Mouse (Mus musculus) heart, embryonic 12.5 days (tissue): Measurements from ENCODE around the gene Pdxdc1. TPM values are rescaled to one million over a fixed set of nuclear protein-coding genes. Genes with fewer than 3 reads are reported as not detected.

Experiments used
- ATAC-seq: fragments of 200-750 bp; cut with Nextera tagmentation; 2 replicates; pipeline ENCODE4 v1.8.0; 2017; ENCODE audit warnings: moderate TSS enrichment, moderate library complexity; ENCODE audit not compliant: insufficient number of reproducible peaks, low FRiP score
- H3K27ac ChIP-seq: fragments of 300-500 bp; sonication (generic); 2 replicates; pipeline ENCODE4 v1.5.1; 2016; ENCODE audit warnings: mild to moderate bottlenecking, moderate library complexity; ENCODE audit not compliant: poor library complexity, severe bottlenecking
- H3K27me3 ChIP-seq: fragments of 300-500 bp; sonication (generic); replicated peaks from 2 replicates; pipeline ENCODE4 v1.6.1; 2016; ENCODE audit warnings: mild to moderate bottlenecking, moderate library complexity
- H3K36me3 ChIP-seq: fragments of 300-500 bp; sonication (generic); 2 replicates; pipeline ENCODE4 v1.6.1; 2016; ENCODE audit warnings: mild to moderate bottlenecking, moderate library complexity
- H3K4me1 ChIP-seq: fragments of 300-500 bp; sonication (generic); replicated peaks from 2 replicates; pipeline ENCODE4 v1.6.1; 2016; ENCODE audit warnings: mild to moderate bottlenecking
- H3K4me2 ChIP-seq: fragments of 300-500 bp; sonication (generic); 2 replicates; pipeline ENCODE4 v1.6.1; 2016; ENCODE audit warnings: mild to moderate bottlenecking, moderate library complexity
- H3K4me3 ChIP-seq: fragments of 300-500 bp; sonication (generic); 2 replicates; pipeline ENCODE4 v1.5.1; 2016; ENCODE audit warnings: mild to moderate bottlenecking
- H3K9ac ChIP-seq: fragments of 300-500 bp; sonication (generic); 2 replicates; pipeline ENCODE4 v1.6.1; 2016; ENCODE audit warnings: mild to moderate bottlenecking, moderate library complexity
- H3K9me3 ChIP-seq: fragments of 300-500 bp; sonication (generic); replicated peaks from 2 replicates; pipeline ENCODE4 v1.6.1; 2016; ENCODE audit warnings: mild to moderate bottlenecking, moderate library complexity
- WGBS: fragments of 180-500 bp; shearing (Covaris S2); methylation state at CpG from one replicate; pipeline ENCODE4 v1.1.7; 2016; 5-methylcytosine and 5-hydroxymethylcytosine counted together
- polyA plus RNA-seq: library from polyadenylated mRNA; unstranded; fragments of >200 nt; fragmentation: Nextera tagmentation; extraction: Ambion mirVana; gene quantifications from 2 replicates; pipeline ENCODE4 v1.2.1, GENCODE M21; 2016

Pdxdc1 gene
- polyA plus RNA-seq, 1 experiment from 2014 or later = 75.6 TPM

DNA sequence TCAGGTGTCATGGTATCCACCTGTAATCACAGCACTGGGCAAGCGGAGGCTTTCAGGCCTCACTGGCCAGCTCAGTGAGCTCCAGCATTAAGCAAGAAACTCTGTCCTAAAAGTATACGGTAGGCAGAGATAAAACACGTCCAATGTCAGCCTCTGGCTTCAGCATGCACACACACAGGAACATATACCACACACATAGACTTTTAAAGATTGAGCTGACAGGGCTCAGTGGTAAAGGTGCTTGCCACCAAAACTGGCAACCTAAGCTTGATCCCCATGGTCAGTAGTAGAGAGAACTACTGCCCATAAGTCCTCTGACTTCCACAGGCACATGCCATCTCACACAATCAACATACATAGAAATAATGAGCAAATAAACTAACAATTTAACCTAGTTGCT is 62.0 kb downstream of the Pdxdc1 start:
- H3K27ac ChIP-seq = no peak overlapping the region
- WGBS = 84% methylated on average over 3 of the region's 3 CpGs
- peaks cover 87% of the 10 kb centered on the region for H3K36me3 ChIP-seq
- no peaks in the 10 kb centered on the region for H3K27me3 ChIP-seq
- ATAC-seq = no peak
- H3K9ac ChIP-seq = no peak overlapping the region
- no peaks in the 10 kb centered on the region for H3K9me3 ChIP-seq
- H3K4me2 ChIP-seq = no peak overlapping the region
- H3K4me3 ChIP-seq = no peak overlapping the region
- H3K4me1 ChIP-seq = no peaks in the 10 kb centered on the region

DNA sequence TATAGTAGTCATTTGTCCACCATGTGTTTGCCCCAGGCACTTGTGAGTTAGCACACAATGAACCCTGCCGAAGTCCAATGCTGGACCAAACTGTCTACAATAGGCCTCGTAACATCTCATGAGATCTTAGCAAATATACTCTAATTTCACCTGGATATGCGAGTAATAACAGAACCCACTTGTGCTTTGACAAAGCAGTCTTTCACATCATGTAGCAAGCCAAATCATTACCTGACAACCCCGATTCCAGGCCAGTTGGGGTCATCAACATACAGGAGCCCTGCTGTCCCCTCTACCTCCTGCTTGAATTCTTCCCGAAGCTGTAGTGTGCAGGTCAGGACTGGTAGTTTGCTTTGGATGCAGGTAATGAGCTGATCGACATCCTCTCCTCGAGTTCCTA is 62.9 kb downstream of the Pdxdc1 start:
- Histone ChIP-seq H3K4me2 (no peak overlapping the region), H3K36me3 (peaks cover 86% of the 10 kb centered on the region), H3K4me1 (no peaks in the 10 kb centered on the region), H3K4me3 (no peak overlapping the region), H3K27me3 (no peaks in the 10 kb centered on the region), H3K9ac (no peak overlapping the region), H3K27ac (no peak overlapping the region), H3K9me3 (no peaks in the 10 kb centered on the region)
- no peak for ATAC-seq
- WGBS = 88% methylated on average over 7 of the region's 7 CpGs

DNA sequence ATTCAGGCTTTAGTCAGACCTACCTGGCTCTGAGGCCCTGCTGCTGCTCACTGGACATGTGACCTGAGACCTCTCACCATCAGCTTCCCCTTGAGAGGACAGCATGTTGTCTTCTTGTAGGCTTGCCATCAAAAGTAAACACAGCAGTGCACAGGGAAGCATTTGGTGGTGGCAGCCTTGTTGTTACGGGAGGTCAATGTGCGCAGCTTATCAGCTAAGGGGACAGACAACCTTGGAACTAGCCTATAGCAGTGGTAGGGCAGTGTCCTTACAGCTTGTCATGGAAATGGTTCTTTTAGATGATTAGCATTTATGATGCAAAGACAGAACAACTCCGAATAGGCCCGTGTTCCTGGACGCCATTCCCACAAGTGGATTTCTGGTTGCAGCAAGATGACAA is 68.5 kb downstream of the Pdxdc1 start:
- WGBS = 91% methylated on average over 5 of the region's 5 CpGs
- ATAC-seq = no peak
- H3K4me3 ChIP-seq = no peak overlapping the region

DNA sequence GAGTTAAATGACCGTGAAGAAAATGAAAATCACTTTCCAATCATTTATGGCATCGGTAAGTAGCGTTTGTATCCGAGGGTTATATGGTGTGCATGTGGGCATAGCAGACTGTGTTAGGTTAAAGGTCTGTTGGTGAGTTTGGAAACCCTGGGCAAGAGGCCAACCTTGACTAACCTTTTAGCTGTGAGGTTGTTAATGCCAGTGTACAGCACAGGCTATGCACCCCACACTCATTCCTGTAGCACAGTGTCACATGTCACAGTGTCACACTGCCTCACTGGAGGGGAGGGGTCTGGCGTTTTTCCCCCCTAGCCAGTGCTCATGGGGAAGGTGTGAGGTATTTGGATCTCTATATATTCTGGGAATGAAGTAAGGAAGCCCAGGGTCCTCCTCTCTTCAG is 71.3 kb downstream of the Pdxdc1 start:
- ATAC-seq = no peak
- Histone ChIP-seq H3K4me1 (0 out of 2 replicates have a peak, but pooled peaks cover under 1% of the 10 kb centered on the region), H3K27me3 (no peaks in the 10 kb centered on the region), H3K36me3 (peaks cover 90% of the 10 kb centered on the region), H3K4me3 (no peak overlapping the region), H3K9me3 (no peaks in the 10 kb centered on the region), H3K4me2 (no peak overlapping the region), H3K27ac (no peak overlapping the region), H3K9ac (no peak overlapping the region)
- WGBS = 85% methylated on average over 5 of the region's 5 CpGs

More for the DNA sequence above, 68.5 kb downstream of the Pdxdc1 start:
- Histone ChIP-seq H3K27me3 (no peaks in the 10 kb centered on the region), H3K9ac (no peak overlapping the region), H3K36me3 (peaks cover 94% of the 10 kb centered on the region), H3K4me1 (no peaks in the 10 kb centered on the region), H3K27ac (no peak overlapping the region), H3K4me2 (no peak overlapping the region), H3K9me3 (no peaks in the 10 kb centered on the region)

DNA sequence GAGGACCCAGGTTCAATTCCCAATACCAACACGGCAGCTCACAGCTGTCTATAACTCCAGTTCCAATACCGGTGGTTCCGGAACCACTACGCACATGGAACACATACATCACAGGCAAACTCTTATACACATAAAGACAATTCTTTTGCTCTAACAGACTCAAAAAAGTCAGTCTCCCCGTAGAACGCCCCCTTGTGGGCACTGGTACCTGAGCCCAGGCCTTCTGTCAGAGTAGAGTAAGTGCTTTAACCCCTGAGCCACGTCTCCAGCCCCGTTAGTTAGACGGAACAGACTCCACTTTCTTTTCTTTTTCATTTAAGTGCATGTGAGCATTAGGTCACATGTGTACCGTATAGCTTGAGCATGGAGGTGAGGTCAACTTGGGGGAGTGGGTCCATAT is 72.5 kb downstream of the Pdxdc1 start:
- no peak overlapping the region for H3K4me2 ChIP-seq
- no peak overlapping the region for H3K27ac ChIP-seq
- 91% methylated on average over 10 of the region's 10 CpGs for WGBS
- H3K4me3 ChIP-seq = no peak overlapping the region
- peaks cover 11% of the 10 kb centered on the region for H3K4me1 ChIP-seq
- no peak overlapping the region for H3K9ac ChIP-seq
- peaks cover 78% of the 10 kb centered on the region for H3K36me3 ChIP-seq
- no peaks in the 10 kb centered on the region for H3K27me3 ChIP-seq
- no peaks in the 10 kb centered on the region for H3K9me3 ChIP-seq
- ATAC-seq = no peak

DNA sequence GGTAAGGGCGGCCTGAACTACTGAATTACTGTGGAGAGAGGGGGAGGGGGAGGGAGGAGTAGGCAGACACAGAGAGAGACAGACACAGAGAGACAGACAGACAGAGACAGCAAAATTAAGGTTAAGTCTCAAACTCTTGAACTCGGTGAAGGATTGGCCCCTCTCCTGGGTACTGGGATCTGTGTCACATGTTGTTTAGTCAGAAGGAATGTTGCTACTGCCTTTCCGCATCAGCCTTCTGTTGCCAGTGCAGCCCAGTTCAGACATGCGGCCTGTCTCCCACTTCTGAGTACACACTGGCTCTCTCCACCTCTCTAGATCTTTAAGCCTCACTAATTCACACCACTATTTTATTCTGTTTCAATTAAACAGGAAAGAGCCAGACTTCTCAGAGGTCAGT is 76.4 kb downstream of the Pdxdc1 start:
- Histone ChIP-seq H3K9ac (no peak overlapping the region), H3K27me3 (no peaks in the 10 kb centered on the region), H3K4me2 (no peak overlapping the region), H3K4me3 (no peak overlapping the region), H3K36me3 (peaks cover 48% of the 10 kb centered on the region), H3K27ac (no peak overlapping the region), H3K4me1 (peaks cover 24% of the 10 kb centered on the region), H3K9me3 (no peaks in the 10 kb centered on the region)
- ATAC-seq = no peak
- 73% methylated on average over 4 of the region's 4 CpGs for WGBS

DNA sequence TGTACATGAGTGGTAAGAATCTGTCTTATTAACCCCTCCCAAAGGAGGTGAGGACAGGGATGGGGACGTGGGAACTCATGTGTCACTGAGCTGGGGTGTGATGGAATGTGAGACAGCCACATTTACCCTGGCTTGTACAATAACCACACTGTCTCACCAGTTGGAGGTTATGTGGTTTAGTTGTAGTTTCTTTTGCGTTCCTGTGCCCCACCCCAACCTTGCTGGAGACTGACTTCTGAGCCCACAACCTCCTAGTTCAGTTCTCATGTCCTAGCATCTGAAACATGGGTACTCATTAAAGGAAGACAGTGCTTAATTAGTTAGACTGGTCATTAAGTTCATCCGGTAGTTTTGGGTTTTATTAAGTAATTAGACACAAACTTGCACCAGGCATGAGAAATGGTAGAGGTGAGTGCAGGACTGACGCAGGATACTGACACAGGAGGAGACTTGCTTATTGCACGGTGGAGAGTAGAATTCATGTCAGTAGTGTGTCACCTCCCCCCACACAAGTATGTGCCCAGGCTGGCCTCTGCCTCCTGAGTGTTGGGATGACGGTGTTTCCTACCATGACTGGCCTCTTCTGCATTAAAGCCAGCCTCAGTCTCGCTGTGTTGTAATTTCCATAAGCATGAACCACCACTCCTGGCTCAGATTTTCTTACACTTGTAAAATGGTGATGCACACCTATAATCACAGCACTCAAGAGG is 77.0 kb downstream of the Pdxdc1 start:
- no peaks in the 10 kb centered on the region for H3K9me3 ChIP-seq
- no peak overlapping the region for H3K9ac ChIP-seq
- 66% methylated on average over 7 of the region's 7 CpGs for WGBS
- H3K4me1 ChIP-seq = peaks cover 25% of the 10 kb centered on the region
- H3K36me3 ChIP-seq = peaks cover 46% of the 10 kb centered on the region
- no peak overlapping the region for H3K4me3 ChIP-seq
- ATAC-seq = no peak
- H3K4me2 ChIP-seq = no peak overlapping the region
- H3K27ac ChIP-seq = no peak overlapping the region
- H3K27me3 ChIP-seq = no peaks in the 10 kb centered on the region

DNA sequence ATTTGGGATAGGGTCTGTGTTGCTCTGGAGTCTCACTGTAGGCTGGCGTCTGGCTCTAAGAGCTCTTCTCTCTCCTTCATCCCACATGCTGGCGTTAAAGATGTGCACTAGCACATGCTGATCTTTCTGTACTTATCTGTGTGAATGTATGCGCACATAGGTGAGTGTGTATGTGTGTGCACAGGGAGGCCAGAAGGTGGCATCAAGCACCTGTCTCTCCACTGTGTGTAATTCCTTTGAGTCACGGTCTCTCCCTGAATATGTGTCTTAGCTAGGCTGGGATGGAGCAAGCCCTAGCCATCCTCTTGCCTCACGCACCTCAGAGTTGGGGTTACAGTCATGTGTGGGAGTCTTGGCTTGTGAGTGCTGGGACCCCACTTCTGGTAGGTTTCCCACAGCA is 82.2 kb downstream of the Pdxdc1 start:
- peaks cover 33% of the 10 kb centered on the region for H3K4me1 ChIP-seq
- peaks cover 19% of the 10 kb centered on the region for H3K36me3 ChIP-seq
- peak overlapping the region; percentile 87 for H3K4me2 ChIP-seq
- H3K27ac ChIP-seq = no peak overlapping the region
- H3K9ac ChIP-seq = no peak overlapping the region
- H3K4me3 ChIP-seq = no peak overlapping the region; the same call in 1 of the 2 replicates
- H3K27me3 ChIP-seq = no peaks in the 10 kb centered on the region
- H3K9me3 ChIP-seq = no peaks in the 10 kb centered on the region
- no peak for ATAC-seq
- WGBS = 93% methylated on average over 5 of the region's 5 CpGs

DNA sequence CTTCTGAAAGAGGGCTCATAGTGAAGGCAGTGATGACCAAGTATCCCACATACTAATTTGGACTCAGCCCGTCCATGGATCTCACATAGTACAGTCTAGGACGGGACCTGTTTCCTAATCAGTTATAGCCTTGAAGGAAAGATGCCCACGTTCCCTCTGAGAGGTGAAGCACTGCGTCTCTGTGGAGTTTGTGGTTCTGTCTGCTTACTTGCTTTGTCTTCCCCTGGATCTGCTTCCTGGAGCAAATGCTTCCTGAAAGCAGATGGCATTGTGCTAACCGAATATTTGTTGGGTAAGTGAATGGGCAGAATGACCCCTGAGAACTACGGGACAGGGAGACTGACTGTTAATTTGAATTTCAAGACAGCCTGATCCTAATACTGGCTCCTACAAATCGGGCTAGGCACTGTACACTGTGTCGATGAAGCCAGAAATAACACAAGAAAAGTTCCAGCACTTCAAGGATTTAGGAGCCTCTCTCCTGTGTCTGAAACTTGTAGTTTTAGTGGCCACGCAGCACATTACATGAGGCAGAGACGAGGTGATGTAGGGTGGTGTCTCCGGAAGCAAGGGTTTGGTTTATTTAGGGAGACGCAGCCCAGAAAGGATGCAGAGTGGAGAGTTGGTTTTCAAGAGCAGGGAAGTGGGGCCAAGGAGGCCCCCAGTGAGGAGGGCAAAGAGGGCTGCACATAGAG is 83.0 kb downstream of the Pdxdc1 start:
- WGBS = 30% methylated on average over 12 of the region's 12 CpGs

DNA sequence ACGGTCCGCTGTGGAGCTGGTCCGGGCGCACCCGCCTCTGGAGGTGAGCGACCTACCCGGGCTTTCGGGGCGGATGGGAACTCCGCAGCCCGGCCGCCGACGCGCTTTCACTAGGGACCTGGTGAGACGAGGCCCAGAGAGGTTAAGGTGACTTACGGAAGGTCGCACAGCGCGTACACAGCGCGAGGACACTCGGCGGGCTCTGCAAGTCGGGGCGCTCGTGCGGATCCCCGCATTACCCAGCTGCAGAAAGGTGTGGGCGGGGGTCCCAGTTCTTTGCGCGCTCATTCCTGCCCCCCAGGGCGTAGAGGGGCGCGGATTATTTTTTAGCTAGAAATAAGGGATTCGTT is 83.6 kb downstream of the Pdxdc1 start:
- H3K9me3 ChIP-seq = no peaks in the 10 kb centered on the region
- H3K4me2 ChIP-seq = peak overlapping the region; percentile 87
- no peaks in the 10 kb centered on the region for H3K27me3 ChIP-seq
- H3K4me1 ChIP-seq = peaks cover 28% of the 10 kb centered on the region
- peak overlapping the region; percentile 91 for H3K27ac ChIP-seq
- peak overlapping the region; percentile 84 for H3K4me3 ChIP-seq
- peak overlapping the region; percentile 90 for H3K9ac ChIP-seq
- WGBS = under 1% methylated on average over 36 of the region's 36 CpGs
- ATAC-seq = peak; percentile 60
- H3K36me3 ChIP-seq = peaks cover 26% of the 10 kb centered on the region

More for the DNA sequence above, 83.0 kb downstream of the Pdxdc1 start:
- Histone ChIP-seq H3K27me3 (no peaks in the 10 kb centered on the region), H3K27ac (peak overlapping the region; percentile 91), H3K4me3 (peak overlapping the region; percentile 84), H3K9ac (peak overlapping the region; percentile 90), H3K4me1 (peaks cover 28% of the 10 kb centered on the region), H3K9me3 (no peaks in the 10 kb centered on the region), H3K4me2 (peak overlapping the region; percentile 87), H3K36me3 (peaks cover 26% of the 10 kb centered on the region)
- ATAC-seq = 0 out of 2 replicates have a peak, but pooled peaks have one; percentile 0

DNA sequence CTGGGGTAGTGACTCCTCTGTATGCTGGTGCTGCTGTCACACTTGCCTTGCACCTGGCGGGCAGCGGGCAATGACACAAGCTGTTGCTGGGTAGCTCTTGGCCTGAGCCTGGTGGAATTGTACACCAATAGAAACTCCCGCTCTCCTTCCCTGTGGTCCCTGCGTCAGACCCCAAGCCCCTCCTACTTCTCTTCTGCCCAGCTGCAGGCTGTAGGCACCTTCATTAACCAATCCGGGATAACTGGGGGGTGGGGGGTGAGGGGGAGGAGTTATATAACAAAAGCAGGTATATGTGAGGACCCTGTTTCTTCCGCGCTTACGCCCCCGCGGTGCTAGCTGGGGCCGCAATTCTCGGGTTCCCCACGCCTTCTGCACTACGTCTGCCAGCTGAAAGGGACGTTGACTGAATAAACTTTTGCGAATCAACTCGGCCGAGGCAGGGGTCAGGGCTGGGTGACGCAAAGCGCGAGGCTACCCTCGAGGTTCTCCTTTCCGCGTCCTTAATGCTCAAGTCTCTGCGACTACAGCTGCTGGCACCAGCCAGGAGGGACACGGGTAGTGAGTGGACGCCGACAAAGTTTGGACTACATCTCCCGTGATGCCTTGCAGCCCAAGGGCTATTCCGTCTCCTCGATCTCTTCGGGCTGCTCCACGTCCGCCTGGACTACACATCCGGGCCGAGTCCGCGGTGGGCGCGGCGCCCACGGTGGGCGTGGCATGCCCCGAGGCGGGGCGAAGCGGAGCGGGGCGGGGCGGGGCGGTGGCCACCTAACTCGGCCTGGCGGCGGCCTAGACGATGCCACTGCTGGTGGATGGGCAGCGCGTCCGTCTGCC is 84.2 kb downstream of the Pdxdc1 start, which contains the start of gene Ntan1:
Gene Ntan1 (plus strand): TSS at position 286 of the 834 bp plus-strand sequence.
- H3K9ac ChIP-seq = peak within 1 kb of the TSS; percentile 90
- under 1% methylated on average over 57 of the region's 58 CpGs for WGBS
- ATAC-seq = peak; percentile 97
- H3K9me3 ChIP-seq = no peaks in the 10 kb centered on the region
- peaks cover 29% of the 10 kb centered on the region for H3K36me3 ChIP-seq
- H3K4me1 ChIP-seq = peaks cover 28% of the 10 kb centered on the region
- H3K4me3 ChIP-seq = peak within 1 kb of the TSS; percentile 84
- peak within 1 kb of the TSS; percentile 87 for H3K4me2 ChIP-seq
- H3K27ac ChIP-seq = peak within 1 kb of the TSS; percentile 91
- H3K27me3 ChIP-seq = no peaks in the 10 kb centered on the region
